Mouse (Mus musculus) stomach, embryonic 16.5 days (tissue): ENCODE results near the gene Lgals9. TPM values are rescaled to one million over a fixed set of nuclear protein-coding genes. Genes with fewer than 3 reads are reported as not detected.
A peak's percentile ranks its signal among the peaks of the same experiment; 100 is the strongest.

ENCODE experiments used
- ATAC-seq: fragments of 200-750 bp; cut with Nextera tagmentation; 2 replicates; pipeline ENCODE4 v1.8.0; 2017; ENCODE audit warnings: moderate number of reproducible peaks, moderate TSS enrichment; ENCODE audit not compliant: insufficient read depth, low FRiP score
- H3K27ac ChIP-seq: fragments of 300-500 bp; sonication (generic); 2 replicates; pipeline ENCODE4 v1.5.1; 2014; ENCODE audit warnings: low read length
- H3K27me3 ChIP-seq: fragments of 300-500 bp; sonication (generic); 2 replicates; pipeline ENCODE4 v1.6.1; 2014; ENCODE audit warnings: low read length, control low read depth, mixed read lengths; ENCODE audit not compliant: control insufficient read depth, insufficient read depth
- H3K36me3 ChIP-seq: fragments of 300-500 bp; sonication (generic); 2 replicates; pipeline ENCODE4 v1.6.1; 2014; ENCODE audit warnings: low read length; ENCODE audit not compliant: control insufficient read depth, insufficient read depth
- H3K4me1 ChIP-seq: fragments of 300-500 bp; sonication (generic); 2 replicates; pipeline ENCODE4 v1.6.1; 2014; ENCODE audit warnings: low read length, control low read depth, mixed read lengths; ENCODE audit not compliant: control insufficient read depth, insufficient read depth
- H3K4me2 ChIP-seq: fragments of 300-500 bp; sonication (generic); 2 replicates; pipeline ENCODE4 v1.6.1; 2014; ENCODE audit warnings: low read depth, low read length, mixed read lengths
- H3K4me3 ChIP-seq: fragments of 300-500 bp; sonication (generic); replicated peaks from 2 replicates; pipeline ENCODE4 v1.5.1; 2014; ENCODE audit warnings: mild to moderate bottlenecking, low read length
- H3K9ac ChIP-seq: fragments of 300-500 bp; sonication (generic); 2 replicates; pipeline ENCODE4 v1.6.1; 2014; ENCODE audit warnings: low read length
- H3K9me3 ChIP-seq: fragments of 300-500 bp; sonication (generic); replicated peaks from 2 replicates; pipeline ENCODE4 v1.6.1; 2016; ENCODE audit warnings: low read length, control low read depth; ENCODE audit not compliant: control insufficient read depth
- WGBS: fragments of 180-500 bp; shearing (Covaris S2); extraction: QIAGEN DNeasy Blood & Tissue Kit; methylation state at CpG from one replicate; pipeline ENCODE4 v1.1.7; 2014; 5-methylcytosine and 5-hydroxymethylcytosine counted together
- polyA plus RNA-seq: library from polyadenylated mRNA; unstranded; fragments of >200 nt; fragmentation: Nextera tagmentation; extraction: Ambion mirVana; gene quantifications from 2 replicates; pipeline ENCODE4 v1.2.1, GENCODE M21; 2015

Gene Lgals9
- polyA plus RNA-seq, 1 experiment from 2014 or later, result 84.2 TPM

DNA sequence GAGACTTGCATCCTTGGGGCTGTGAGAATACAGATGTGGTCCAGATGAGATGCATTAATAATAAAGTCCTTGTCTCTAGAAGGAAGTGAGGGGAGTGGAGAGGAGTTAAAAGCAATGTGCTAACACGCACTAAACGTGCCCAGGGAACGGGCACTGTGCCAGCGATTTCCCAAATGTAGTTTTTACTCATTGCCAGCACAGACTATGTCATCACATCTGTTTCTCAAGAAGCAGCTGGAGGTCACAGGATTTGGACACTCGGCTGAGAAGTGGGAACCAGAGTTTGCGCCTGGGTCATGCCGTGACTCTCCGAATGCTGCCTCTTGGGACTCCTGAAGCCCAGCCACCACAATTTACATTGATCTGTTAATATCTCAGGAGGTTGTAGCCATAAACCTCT is 34.4 kb downstream of the Lgals9 start:
- 67% methylated on average over 8 of the region's 8 CpGs for WGBS
- ATAC-seq, result no peak

DNA sequence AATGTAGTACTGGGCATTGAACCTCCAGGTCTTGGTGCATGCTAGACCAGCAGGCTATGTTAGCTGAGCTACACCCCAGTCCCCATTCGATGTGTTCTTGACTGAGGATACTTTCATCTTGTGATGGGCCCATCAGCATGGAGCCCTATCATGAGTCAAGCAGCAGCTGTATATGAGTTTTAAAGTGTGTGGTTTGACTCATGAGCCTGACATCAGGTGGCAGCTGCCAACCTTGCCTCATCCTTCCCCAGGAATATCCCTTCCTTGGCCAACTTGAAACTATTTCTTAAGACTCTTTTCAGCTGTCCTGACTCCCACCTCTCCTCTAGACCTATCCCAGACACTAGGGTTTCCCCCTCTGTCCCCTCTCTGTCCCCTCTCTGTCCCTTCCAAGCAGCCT is 41.7 kb downstream of the Lgals9 start:
- 79% methylated on average over 1 of the region's 1 CpGs for WGBS
- Histone ChIP-seq H3K36me3 (no peaks in the 10 kb centered on the region), H3K27ac (no peak overlapping the region), H3K27me3 (no peaks in the 10 kb centered on the region), H3K9ac (no peak overlapping the region), H3K4me1 (no peaks in the 10 kb centered on the region), H3K9me3 (no peaks in the 10 kb centered on the region), H3K4me3 (no peak overlapping the region), H3K4me2 (no peak overlapping the region)
- ATAC-seq, result no peak

More for the DNA sequence above, 34.4 kb downstream of the Lgals9 start:
- no peak overlapping the region for H3K4me2 ChIP-seq
- H3K9ac ChIP-seq, result no peak overlapping the region
- no peak overlapping the region for H3K4me3 ChIP-seq
- 0 out of 2 replicates have a peak, but pooled peaks cover 5% of the 10 kb centered on the region for H3K27me3 ChIP-seq
- no peaks in the 10 kb centered on the region for H3K4me1 ChIP-seq
- no peaks in the 10 kb centered on the region for H3K9me3 ChIP-seq
- no peak overlapping the region for H3K27ac ChIP-seq
- H3K36me3 ChIP-seq, result no peaks in the 10 kb centered on the region

GRCm38 (mm10) chr11:78935178-78935577 is 49.6 kb downstream of the Lgals9 start:
- H3K4me2 ChIP-seq, result no peak overlapping the region
- H3K27ac ChIP-seq, result no peak overlapping the region
- H3K36me3 ChIP-seq, result no peaks in the 10 kb centered on the region
- no peak overlapping the region for H3K9ac ChIP-seq
- no peaks in the 10 kb centered on the region for H3K4me1 ChIP-seq
- H3K4me3 ChIP-seq, result no peak overlapping the region
- WGBS, result 83% methylated on average over 6 of the region's 6 CpGs
- no peak for ATAC-seq
- no peaks in the 10 kb centered on the region for H3K27me3 ChIP-seq
- no peaks in the 10 kb centered on the region for H3K9me3 ChIP-seq

- no peaks in the 10 kb centered on the region for H3K4me1 ChIP-seq
- H3K9me3 ChIP-seq, result no peaks in the 10 kb centered on the region
- no peak overlapping the region for H3K27ac ChIP-seq
- H3K4me3 ChIP-seq, result no peak overlapping the region
- 60% methylated on average over 4 of the region's 4 CpGs for WGBS
- no peak overlapping the region for H3K4me2 ChIP-seq
- H3K27me3 ChIP-seq, result no peaks in the 10 kb centered on the region
- H3K36me3 ChIP-seq, result no peaks in the 10 kb centered on the region
- no peak for ATAC-seq
- H3K9ac ChIP-seq, result no peak overlapping the region
Measured at GRCm38 (mm10) chr11:78934727-78935126, 50.0 kb downstream of the Lgals9 start.

DNA sequence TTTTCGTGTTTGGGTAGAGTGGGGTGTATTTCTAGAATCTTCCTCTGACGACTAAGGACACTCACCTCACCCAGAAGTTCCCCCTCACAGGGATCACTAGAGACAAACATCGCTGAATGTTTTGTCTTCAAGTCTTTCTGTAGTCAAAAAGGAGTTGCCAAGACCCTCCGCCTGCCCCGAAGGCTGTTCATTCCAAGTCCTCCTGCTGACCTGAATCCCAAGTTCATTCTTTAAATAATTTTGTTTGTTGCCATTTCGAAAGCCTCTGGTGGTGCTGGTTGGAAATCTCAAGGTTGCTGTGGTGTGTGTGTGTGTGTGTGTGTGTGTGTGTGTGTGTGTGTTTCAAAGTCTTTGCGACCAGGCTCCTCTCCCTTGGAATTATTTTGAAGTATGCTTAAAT is 50.4 kb downstream of the Lgals9 start:
- Histone ChIP-seq H3K4me2 (no peak overlapping the region), H3K4me3 (no peak overlapping the region), H3K27me3 (no peaks in the 10 kb centered on the region), H3K9ac (no peak overlapping the region), H3K27ac (no peak overlapping the region), H3K4me1 (no peaks in the 10 kb centered on the region), H3K9me3 (no peaks in the 10 kb centered on the region), H3K36me3 (no peaks in the 10 kb centered on the region)
- no peak for ATAC-seq
- WGBS, result 77% methylated on average over 7 of the region's 7 CpGs

DNA sequence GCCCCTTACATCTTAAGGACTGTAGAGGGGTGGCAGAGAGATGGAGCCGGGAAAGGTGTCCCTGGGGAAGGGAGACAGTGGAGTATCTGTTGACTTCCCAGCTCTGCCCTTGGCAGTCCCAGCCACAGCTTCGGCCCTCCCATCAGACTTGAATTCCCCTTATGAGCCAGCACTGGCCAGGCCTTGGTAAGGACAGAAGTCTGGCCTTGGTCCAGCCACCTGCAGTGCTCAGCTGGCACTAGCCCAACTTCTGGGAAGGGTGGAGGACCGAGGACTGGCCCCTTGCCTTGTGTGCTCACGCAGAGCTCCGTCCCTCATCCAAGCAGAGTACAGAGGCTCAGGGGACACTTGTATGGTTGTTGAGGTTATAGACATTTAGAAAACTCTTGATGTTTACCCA is 55.4 kb downstream of the Lgals9 start:
- Histone ChIP-seq H3K27me3 (peaks cover 23% of the 10 kb centered on the region), H3K4me2 (no peak overlapping the region), H3K36me3 (no peaks in the 10 kb centered on the region), H3K4me1 (peaks cover 7% of the 10 kb centered on the region; the same call in 1 of the 2 replicates), H3K9ac (no peak overlapping the region), H3K4me3 (no peak overlapping the region), H3K27ac (no peak overlapping the region), H3K9me3 (no peaks in the 10 kb centered on the region)
- ATAC-seq, result peak; percentile 44
- WGBS, result 48% methylated on average over 5 of the region's 5 CpGs

DNA sequence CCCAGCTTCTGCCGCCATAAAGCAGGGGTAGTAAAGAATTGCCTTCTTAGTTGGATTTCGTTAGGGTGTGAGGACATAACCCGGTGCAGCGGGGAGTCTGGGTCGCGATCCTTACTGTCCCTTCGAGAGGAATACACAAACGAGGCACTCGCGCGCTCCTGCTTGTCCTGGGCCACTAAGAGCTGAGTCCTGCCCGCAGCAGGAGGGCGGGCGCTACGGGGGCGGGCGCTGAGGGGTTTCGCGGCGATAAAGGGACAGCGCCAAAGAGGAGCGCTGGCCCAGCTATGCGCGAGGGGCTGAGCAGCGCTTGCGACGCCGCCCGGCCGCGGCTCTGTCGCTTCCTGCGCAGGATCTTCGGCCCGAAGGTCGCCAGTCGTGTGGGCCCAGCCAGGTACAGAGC is 59.8 kb downstream of the Lgals9 start:
- WGBS, result under 1% methylated on average over 37 of the region's 37 CpGs
- Histone ChIP-seq H3K9me3 (no peaks in the 10 kb centered on the region), H3K4me3 (peak overlapping the region; percentile 45), H3K4me1 (peaks cover 7% of the 10 kb centered on the region; the same call in 1 of the 2 replicates), H3K36me3 (no peaks in the 10 kb centered on the region), H3K9ac (peak overlapping the region; percentile 64), H3K4me2 (peak overlapping the region; percentile 63), H3K27ac (0 out of 2 replicates have a peak overlapping the region, but pooled peaks have one; percentile 34), H3K27me3 (peaks cover 35% of the 10 kb centered on the region)
- no peak; the same call in 1 of the 2 replicates for ATAC-seq

GRCm38 (mm10) chr11:78924111-78924510 is 60.6 kb downstream of the Lgals9 start:
- Histone ChIP-seq H3K9ac (no peak overlapping the region), H3K36me3 (no peaks in the 10 kb centered on the region), H3K27ac (no peak overlapping the region), H3K4me3 (no peak overlapping the region), H3K27me3 (peaks cover 35% of the 10 kb centered on the region), H3K4me2 (no peak overlapping the region), H3K4me1 (peaks cover 7% of the 10 kb centered on the region; the same call in 1 of the 2 replicates), H3K9me3 (no peaks in the 10 kb centered on the region)
- WGBS, result 10% methylated on average over 9 of the region's 9 CpGs
- no peak for ATAC-seq

DNA sequence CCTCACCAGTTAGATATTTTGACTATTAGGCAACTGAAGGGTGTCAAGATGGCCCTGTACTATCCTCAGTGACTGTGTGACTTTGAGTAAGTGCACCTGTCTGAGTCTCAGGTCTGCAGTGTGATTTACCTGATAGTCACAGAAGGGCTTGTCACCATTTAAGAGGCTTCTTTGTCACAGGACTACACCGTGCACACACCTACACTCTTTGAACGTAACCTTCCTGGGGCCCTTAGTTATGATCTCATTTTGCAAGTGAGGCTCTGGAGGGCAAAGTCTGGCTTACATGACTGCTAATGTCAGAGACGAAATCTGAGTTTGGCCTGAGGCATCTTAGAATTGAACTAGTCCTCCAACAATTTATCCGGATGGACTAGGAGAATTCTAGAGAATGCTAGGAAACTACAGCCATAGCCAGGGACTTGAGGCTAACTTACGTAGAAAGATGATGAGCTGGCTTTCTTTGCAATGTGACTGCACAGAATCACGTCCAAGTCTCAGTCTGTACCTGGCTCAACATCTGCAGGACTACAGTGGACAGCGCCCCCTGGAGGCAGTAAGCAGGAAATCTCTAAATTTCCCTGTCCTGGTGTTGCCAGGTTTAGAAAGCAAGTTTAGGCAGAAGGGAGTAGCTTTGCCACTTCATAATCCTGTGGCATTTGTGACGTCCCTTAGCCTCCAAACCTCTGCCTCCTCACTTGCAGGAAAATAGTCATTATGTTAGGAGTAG is 61.9 kb downstream of the Lgals9 start:
- no peak overlapping the region for H3K4me3 ChIP-seq
- H3K27me3 ChIP-seq, result peaks cover 35% of the 10 kb centered on the region
- peaks cover 7% of the 10 kb centered on the region; the same call in 1 of the 2 replicates for H3K4me1 ChIP-seq
- H3K27ac ChIP-seq, result no peak overlapping the region
- H3K9ac ChIP-seq, result no peak overlapping the region
- H3K9me3 ChIP-seq, result no peaks in the 10 kb centered on the region
- H3K4me2 ChIP-seq, result no peak overlapping the region
- H3K36me3 ChIP-seq, result no peaks in the 10 kb centered on the region
- WGBS, result 37% methylated on average over 8 of the region's 8 CpGs
- ATAC-seq, result no peak
